Mouse (Mus musculus): ENCODE measurements around the gene Golph3. TPM values are rescaled to one million over a fixed set of nuclear protein-coding genes. Genes with fewer than 3 reads are reported as not detected.

The Golph3 gene
- total RNA-seq, 2 experiments from 2014 or later = 92.1 to 99.2 TPM

GRCm38 (mm10) chr15:12319889-12320288 is 1.4 kb upstream of the Golph3 start:
- DNase-seq = no peak

- DNase-seq = no peak
Measured at GRCm38 (mm10) chr15:12320441-12321090, 684 bp upstream of the Golph3 start.

GRCm38 (mm10) chr15:12321788-12322621 is 755 bp downstream of the Golph3 start, which contains the start of gene 1810049J17Rik:
Gene 1810049J17Rik, minus strand, starts transcription at chr15:12321899.
- peak; percentile 33 to 35 for DNase-seq

- no peak for DNase-seq
Measured at GRCm38 (mm10) chr15:12322676-12323402, 1.6 kb downstream of the Golph3 start.

- DNase-seq = no peak
Measured at GRCm38 (mm10) chr15:12324326-12324725, 3.1 kb downstream of the Golph3 start.

GRCm38 (mm10) chr15:12330389-12330788 is 9.1 kb downstream of the Golph3 start:
- DNase-seq = no peak

- DNase-seq = no peak
Measured at GRCm38 (mm10) chr15:12330892-12331291, 9.6 kb downstream of the Golph3 start.

GRCm38 (mm10) chr15:12331300-12331699 is 10.1 kb downstream of the Golph3 start:
- no peak for DNase-seq

GRCm38 (mm10) chr15:12334381-12334780 is 13.1 kb downstream of the Golph3 start:
- DNase-seq = no peak

GRCm38 (mm10) chr15:12337030-12337778 is 16.0 kb downstream of the Golph3 start:
- DNase-seq = no peak

- DNase-seq = no peak
Measured at GRCm38 (mm10) chr15:12337779-12338137, 16.5 kb downstream of the Golph3 start.

GRCm38 (mm10) chr15:12340536-12341400 is 19.5 kb downstream of the Golph3 start:
- DNase-seq = no peak

GRCm38 (mm10) chr15:12341401-12341758 is 20.1 kb downstream of the Golph3 start:
- DNase-seq = no peak

- no peak for DNase-seq
Measured at GRCm38 (mm10) chr15:12346916-12347315, 25.7 kb downstream of the Golph3 start.

GRCm38 (mm10) chr15:12348950-12349349 is 27.7 kb downstream of the Golph3 start:
- DNase-seq = no peak

GRCm38 (mm10) chr15:12349840-12350239 is 28.6 kb downstream of the Golph3 start:
- no peak for DNase-seq

GRCm38 (mm10) chr15:12351470-12351869 is 30.2 kb downstream of the Golph3 start:
- DNase-seq = no peak

- no peak for DNase-seq
Measured at GRCm38 (mm10) chr15:12354281-12354810, 33.1 kb downstream of the Golph3 start.

- DNase-seq = no peak
Measured at GRCm38 (mm10) chr15:12355261-12355660, 34.0 kb downstream of the Golph3 start.

- no peak for DNase-seq
Measured at GRCm38 (mm10) chr15:12355907-12356306, 34.7 kb downstream of the Golph3 start.

- DNase-seq = no peak
Measured at GRCm38 (mm10) chr15:12357459-12357858, 36.2 kb downstream of the Golph3 start.

Data from layer of hippocampus, postnatal 36 days (tissue).